Mouse (Mus musculus) hindbrain, embryonic 16.5 days (tissue): ENCODE measurements around the gene St6galnac5. TPM values are rescaled to one million over a fixed set of nuclear protein-coding genes. Genes with fewer than 3 reads are reported as not detected.

Source experiments
- ATAC-seq: fragments of 200-750 bp; cut with Nextera tagmentation; 2 replicates; pipeline ENCODE4 v1.8.0; 2017; ENCODE audit warnings: moderate TSS enrichment, moderate library complexity
- H3K27ac ChIP-seq: fragments of 300-500 bp; sonication (generic); 2 replicates; pipeline ENCODE4 v1.5.1; 2014; ENCODE audit warnings: low read depth, mild to moderate bottlenecking, control low read depth, low read length, moderate library complexity
- H3K27me3 ChIP-seq: fragments of 300-500 bp; sonication (generic); replicated peaks from 2 replicates; pipeline ENCODE4 v1.6.1; 2014; ENCODE audit warnings: low read length; ENCODE audit not compliant: control insufficient read depth, insufficient read depth
- H3K36me3 ChIP-seq: fragments of 300-500 bp; sonication (generic); 2 replicates; pipeline ENCODE4 v1.6.1; 2014; ENCODE audit warnings: mild to moderate bottlenecking, low read length, moderate library complexity, mixed read lengths; ENCODE audit not compliant: control insufficient read depth, insufficient read depth
- H3K4me1 ChIP-seq: fragments of 300-500 bp; sonication (generic); 2 replicates; pipeline ENCODE4 v1.6.1; 2014; ENCODE audit warnings: low read depth, low read length; ENCODE audit not compliant: control insufficient read depth, insufficient read depth
- H3K4me2 ChIP-seq: fragments of 300-500 bp; sonication (generic); 2 replicates; pipeline ENCODE4 v1.6.1; 2014; ENCODE audit warnings: mild to moderate bottlenecking, low read length, control low read depth, moderate library complexity
- H3K4me3 ChIP-seq: fragments of 300-500 bp; sonication (generic); 2 replicates; pipeline ENCODE4 v1.5.1; 2014; ENCODE audit warnings: mild to moderate bottlenecking, low read length, control low read depth, moderate library complexity
- H3K9ac ChIP-seq: fragments of 300-500 bp; sonication (generic); 2 replicates; pipeline ENCODE4 v1.6.1; 2014; ENCODE audit warnings: low read depth, mild to moderate bottlenecking, control low read depth, low read length, moderate library complexity
- H3K9me3 ChIP-seq: fragments of 300-500 bp; sonication (generic); 2 replicates; pipeline ENCODE4 v1.6.1; 2014; ENCODE audit warnings: mild to moderate bottlenecking, low read length, moderate library complexity; ENCODE audit not compliant: control insufficient read depth
- WGBS: fragments of 180-500 bp; shearing (Covaris S2); extraction: QIAGEN DNeasy Blood & Tissue Kit; methylation state at CpG from one replicate; pipeline ENCODE4 v1.1.7; 2014; 5-methylcytosine and 5-hydroxymethylcytosine counted together
- polyA plus RNA-seq: library from polyadenylated mRNA; unstranded; fragments of >200 nt; fragmentation: Nextera tagmentation; extraction: Ambion mirVana; gene quantifications from 2 replicates; pipeline ENCODE4 v1.2.1, GENCODE M21; 2015

Gene St6galnac5
- polyA plus RNA-seq, 1 experiment from 2014 or later = 21.1 TPM

- ATAC-seq = peak; percentile 80
- no peaks in the 10 kb centered on the region for H3K9me3 ChIP-seq
- peaks cover 16% of the 10 kb centered on the region for H3K4me1 ChIP-seq
Measured at GRCm38 (mm10) chr3:152980978-152981974, 770 bp downstream of the St6galnac5 start.

GRCm38 (mm10) chr3:152980431-152980830 is 1.6 kb downstream of the St6galnac5 start:
- H3K27ac ChIP-seq = peak overlapping the region; percentile 35
- no peaks in the 10 kb centered on the region for H3K9me3 ChIP-seq
- WGBS = 4% methylated on average over 5 of the region's 6 CpGs
- peak; percentile 45 for ATAC-seq
- H3K4me3 ChIP-seq = peak overlapping the region; percentile 66
- peak overlapping the region; percentile 68 for H3K9ac ChIP-seq
- peaks cover 16% of the 10 kb centered on the region for H3K4me1 ChIP-seq
- H3K4me2 ChIP-seq = peak overlapping the region; percentile 87
- H3K36me3 ChIP-seq = no peaks in the 10 kb centered on the region
- no peaks in the 10 kb centered on the region for H3K27me3 ChIP-seq

More at GRCm38 (mm10) chr3:152980978-152981974, 770 bp downstream of the St6galnac5 start:
- no peaks in the 10 kb centered on the region for H3K27me3 ChIP-seq
- peak overlapping the region; percentile 66 for H3K4me3 ChIP-seq
- H3K9ac ChIP-seq = peak overlapping the region; percentile 68
- H3K36me3 ChIP-seq = no peaks in the 10 kb centered on the region
- WGBS = under 1% methylated on average over 47 of the region's 47 CpGs
- H3K27ac ChIP-seq = peak overlapping the region; percentile 69
- peak overlapping the region; percentile 87 for H3K4me2 ChIP-seq

GRCm38 (mm10) chr3:152979481-152980092 is 2.5 kb downstream of the St6galnac5 start:
- Histone ChIP-seq H3K4me3 (peak overlapping the region; percentile 19), H3K9me3 (no peaks in the 10 kb centered on the region), H3K27ac (no peak overlapping the region), H3K4me2 (peak overlapping the region; percentile 87), H3K27me3 (no peaks in the 10 kb centered on the region), H3K4me1 (peaks cover 16% of the 10 kb centered on the region), H3K36me3 (no peaks in the 10 kb centered on the region), H3K9ac (peak overlapping the region; percentile 5; the same call in 1 of the 2 replicates)
- 71% methylated on average over 11 of the region's 11 CpGs for WGBS
- no peak for ATAC-seq

- no peaks in the 10 kb centered on the region for H3K36me3 ChIP-seq
- H3K27ac ChIP-seq = no peak overlapping the region
- no peak overlapping the region for H3K4me3 ChIP-seq
- H3K27me3 ChIP-seq = no peaks in the 10 kb centered on the region
- no peak overlapping the region for H3K4me2 ChIP-seq
- H3K9me3 ChIP-seq = no peaks in the 10 kb centered on the region
- no peak for ATAC-seq
- peaks cover 6% of the 10 kb centered on the region for H3K4me1 ChIP-seq
- 89% methylated on average over 4 of the region's 4 CpGs for WGBS
- H3K9ac ChIP-seq = no peak overlapping the region
Measured at GRCm38 (mm10) chr3:152971373-152971772, 10.7 kb downstream of the St6galnac5 start.

GRCm38 (mm10) chr3:152969774-152970347 is 12.2 kb downstream of the St6galnac5 start:
- Histone ChIP-seq H3K27ac (no peak overlapping the region), H3K36me3 (no peaks in the 10 kb centered on the region), H3K9me3 (no peaks in the 10 kb centered on the region), H3K4me1 (peaks cover 6% of the 10 kb centered on the region), H3K4me3 (no peak overlapping the region), H3K4me2 (no peak overlapping the region), H3K9ac (peak overlapping the region; percentile 27; the same call in 1 of the 2 replicates), H3K27me3 (no peaks in the 10 kb centered on the region)
- ATAC-seq = peak; percentile 44
- 59% methylated on average over 16 of the region's 16 CpGs for WGBS

- 76% methylated on average over 10 of the region's 10 CpGs for WGBS
- H3K9me3 ChIP-seq = no peaks in the 10 kb centered on the region
- no peak overlapping the region for H3K4me3 ChIP-seq
- no peak overlapping the region for H3K4me2 ChIP-seq
- H3K27ac ChIP-seq = no peak overlapping the region
- ATAC-seq = no peak
- H3K4me1 ChIP-seq = no peaks in the 10 kb centered on the region
- no peak overlapping the region for H3K9ac ChIP-seq
- H3K36me3 ChIP-seq = no peaks in the 10 kb centered on the region
- no peaks in the 10 kb centered on the region for H3K27me3 ChIP-seq
Measured at GRCm38 (mm10) chr3:152961855-152962376, 20.1 kb downstream of the St6galnac5 start.

- Histone ChIP-seq H3K36me3 (no peaks in the 10 kb centered on the region), H3K27ac (no peak overlapping the region), H3K4me3 (no peak overlapping the region), H3K4me2 (no peak overlapping the region), H3K9me3 (no peaks in the 10 kb centered on the region), H3K4me1 (no peaks in the 10 kb centered on the region), H3K9ac (no peak overlapping the region), H3K27me3 (no peaks in the 10 kb centered on the region)
- ATAC-seq = no peak
- WGBS = 74% methylated on average over 11 of the region's 11 CpGs
Measured at GRCm38 (mm10) chr3:152958358-152959150, 23.5 kb downstream of the St6galnac5 start.

GRCm38 (mm10) chr3:152956771-152957170 is 25.3 kb downstream of the St6galnac5 start:
- H3K36me3 ChIP-seq = no peaks in the 10 kb centered on the region
- WGBS = 87% methylated on average over 4 of the region's 4 CpGs
- H3K4me3 ChIP-seq = no peak overlapping the region

More at GRCm38 (mm10) chr3:152956771-152957170, 25.3 kb downstream of the St6galnac5 start:
- Histone ChIP-seq H3K4me2 (no peak overlapping the region), H3K9me3 (no peaks in the 10 kb centered on the region), H3K4me1 (no peaks in the 10 kb centered on the region), H3K27me3 (no peaks in the 10 kb centered on the region), H3K27ac (no peak overlapping the region), H3K9ac (no peak overlapping the region)
- no peak for ATAC-seq
